Mouse (Mus musculus): ENCODE measurements around the gene Aimp1. TPM values are rescaled to one million over a fixed set of nuclear protein-coding genes. Genes with fewer than 3 reads are reported as not detected.

Aimp1 gene
- 44.6 TPM for total RNA-seq (2023)

GRCm38 (mm10) chr3:132684231-132684928 lies at the start of gene Aimp1:
Gene Aimp1, minus strand, starts transcription at chr3:132684370.

GRCm38 (mm10) chr3:132683447-132684230 lies 531 bp downstream of the Aimp1 start, which contains the start of gene Tbck:
Gene Tbck, plus strand, starts transcription at chr3:132684144.

DNA sequence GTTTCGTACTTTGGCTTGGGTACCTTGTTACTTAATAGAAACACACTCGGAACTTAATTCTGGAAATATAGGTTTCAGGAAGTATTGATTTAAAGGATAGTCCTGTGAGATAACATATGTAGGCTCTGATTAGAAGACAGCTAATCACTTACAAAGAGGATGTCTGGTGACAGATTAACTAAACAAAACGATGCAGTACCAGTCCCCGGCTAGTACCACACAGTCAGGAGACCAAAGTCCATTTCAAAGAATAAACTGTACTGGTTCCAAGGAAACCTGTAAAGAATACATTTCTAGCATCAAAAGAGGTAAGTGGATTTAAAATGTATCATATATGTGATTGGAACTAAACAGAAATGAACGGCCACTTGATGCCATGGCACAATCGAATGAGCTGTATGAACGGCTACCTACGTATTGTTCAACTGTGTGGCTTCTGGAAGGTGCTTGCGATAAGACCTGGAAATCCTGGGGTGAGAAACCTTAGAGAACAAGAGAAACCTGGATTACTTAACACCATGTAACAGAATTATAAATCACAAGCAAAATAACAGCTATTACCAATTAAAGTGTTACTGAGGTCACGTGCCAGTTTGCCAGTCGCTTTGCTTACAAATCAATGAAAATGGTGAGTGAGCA lies 54.5 kb downstream of the Aimp1 start, which contains the start of gene Gimd1:
Gene Gimd1, plus strand, starts transcription at position 220 of the 639 bp plus-strand sequence.

Other genes with a start within 250 kb of the Aimp1 start
- gene Gimd1, start 54.5 kb downstream of the Aimp1 start, total RNA-seq (2023) = not detected
- 25.7 TPM for gene Tbck, start 226 bp downstream of the Aimp1 start, total RNA-seq (2023)

Measured in CD4-positive naive resting alpha-beta T cell, adult 76 days (primary cell).